Mouse (Mus musculus) embryonic fibroblast, embryonic 13.5 days (primary cell): Measurements from ENCODE around the gene Tbc1d4. TPM values are rescaled to one million over a fixed set of nuclear protein-coding genes. Genes with fewer than 3 reads are reported as not detected.

Experiments
- H3K27ac ChIP-seq: 2 replicates; pipeline ENCODE4 v1.5.1; 2012; ENCODE audit warnings: low read length, control low read depth, inconsistent platforms; ENCODE audit not compliant: insufficient read depth
- H3K4me1 ChIP-seq: 2 replicates; pipeline ENCODE4 v1.6.1; 2011; ENCODE audit warnings: low read length; ENCODE audit not compliant: control insufficient read depth, insufficient read depth
- H3K4me3 ChIP-seq: 2 replicates; pipeline ENCODE4 v1.5.1; 2011; ENCODE audit warnings: mild to moderate bottlenecking, control low read depth, low read length; ENCODE audit not compliant: insufficient read depth
- CTCF ChIP-seq: IDR thresholded peaks from 2 replicates; pipeline ENCODE4 v1.5.1; 2011; ENCODE audit warnings: mild to moderate bottlenecking, control low read depth, low read length, moderate library complexity, borderline replicate concordance; ENCODE audit not compliant: insufficient read depth
- POLR2A ChIP-seq: IDR thresholded peaks from 2 replicates; pipeline ENCODE4 v1.6.1; 2011; ENCODE audit warnings: low read depth, mild to moderate bottlenecking, control low read depth, low read length, moderate library complexity
- polyA plus RNA-seq: library from polyadenylated mRNA; stranded (reverse); fragments of >200 nt; gene quantifications from 2 replicates; pipeline ENCODE4 v1.2.4, GENCODE M21; 2011; ENCODE audit warnings: low read depth; ENCODE audit not compliant: missing spikeins, insufficient read length

The Tbc1d4 gene
- polyA plus RNA-seq, 1 experiment: 3.2 TPM

GRCm38 (mm10) chr14:101517341-101517740 is 91.7 kb downstream of the Tbc1d4 start:
- Histone ChIP-seq H3K4me3 (no peak overlapping the region), H3K27ac (no peak overlapping the region), H3K4me1 (no peaks in the 10 kb centered on the region)
- TF ChIP-seq POLR2A: no peak
- TF ChIP-seq CTCF: no peak

DNA sequence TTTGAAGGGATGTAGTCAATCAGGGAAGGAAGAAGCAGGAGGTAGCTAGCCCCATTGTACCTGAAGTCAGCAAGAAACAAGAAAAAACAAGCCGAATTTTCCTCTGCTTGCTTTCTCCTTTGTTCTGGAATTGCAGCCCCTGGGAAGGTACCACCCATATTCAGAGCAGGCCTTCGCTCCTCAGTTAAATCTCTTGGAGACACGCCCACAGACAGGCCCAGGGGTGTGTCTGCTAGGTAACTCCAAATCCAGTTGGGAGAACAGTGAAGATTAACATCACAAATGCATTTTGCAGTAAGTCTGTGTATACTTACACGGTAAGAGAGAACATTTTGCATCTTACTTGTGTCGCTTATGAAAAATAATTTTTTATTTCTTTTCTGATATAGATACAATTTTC is 92.1 kb downstream of the Tbc1d4 start:
- no peaks in the 10 kb centered on the region for H3K4me1 ChIP-seq
- TF ChIP-seq POLR2A (no peak), CTCF (no peak)
- H3K4me3 ChIP-seq: no peak overlapping the region
- H3K27ac ChIP-seq: no peak overlapping the region

GRCm38 (mm10) chr14:101516031-101516430 is 93.0 kb downstream of the Tbc1d4 start:
- no peak for TF ChIP-seq CTCF
- TF ChIP-seq POLR2A: no peak
- no peak overlapping the region for H3K27ac ChIP-seq
- no peak overlapping the region for H3K4me3 ChIP-seq
- H3K4me1 ChIP-seq: no peaks in the 10 kb centered on the region

- TF ChIP-seq CTCF (no peak), POLR2A (no peak)
- Histone ChIP-seq H3K4me1 (no peaks in the 10 kb centered on the region), H3K4me3 (no peak overlapping the region), H3K27ac (no peak overlapping the region)
These were observed 93.7 kb downstream of the Tbc1d4 start for GRCm38 (mm10) chr14:101515271-101515670.

GRCm38 (mm10) chr14:101514557-101514971 is 94.4 kb downstream of the Tbc1d4 start:
- TF ChIP-seq CTCF (no peak), POLR2A (no peak)
- Histone ChIP-seq H3K4me1 (peaks cover 3% of the 10 kb centered on the region; the same call in 1 of the 2 replicates), H3K4me3 (no peak overlapping the region), H3K27ac (no peak overlapping the region)

DNA sequence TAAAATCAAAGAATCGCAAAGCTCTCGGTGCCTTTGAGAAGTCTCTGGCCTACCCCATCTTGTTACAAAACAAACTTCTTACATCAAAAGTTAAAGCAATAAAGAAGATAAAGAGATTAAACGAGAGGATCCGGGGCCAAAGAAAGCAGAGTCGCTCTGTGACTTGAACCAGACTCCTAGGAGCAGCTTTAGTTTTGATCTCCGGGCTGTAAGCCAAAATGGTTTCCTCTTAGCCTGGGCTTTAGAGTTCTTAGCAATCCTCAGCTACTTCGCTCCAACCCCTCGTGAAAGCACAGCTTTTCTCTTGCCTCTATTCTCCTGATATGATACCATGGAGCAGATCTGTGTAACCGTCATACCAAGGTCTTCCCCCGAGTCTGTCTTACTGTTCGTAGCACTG is 95.8 kb downstream of the Tbc1d4 start:
- Histone ChIP-seq H3K4me3 (no peak overlapping the region), H3K27ac (no peak overlapping the region), H3K4me1 (peaks cover 3% of the 10 kb centered on the region; the same call in 1 of the 2 replicates)
- TF ChIP-seq POLR2A (no peak), CTCF (no peak)

- H3K4me1 ChIP-seq: peaks cover 3% of the 10 kb centered on the region; the same call in 1 of the 2 replicates
- TF ChIP-seq CTCF (no peak), POLR2A (no peak)
- H3K27ac ChIP-seq: no peak overlapping the region
- no peak overlapping the region for H3K4me3 ChIP-seq
These were observed 97.6 kb downstream of the Tbc1d4 start for GRCm38 (mm10) chr14:101511410-101511809.

DNA sequence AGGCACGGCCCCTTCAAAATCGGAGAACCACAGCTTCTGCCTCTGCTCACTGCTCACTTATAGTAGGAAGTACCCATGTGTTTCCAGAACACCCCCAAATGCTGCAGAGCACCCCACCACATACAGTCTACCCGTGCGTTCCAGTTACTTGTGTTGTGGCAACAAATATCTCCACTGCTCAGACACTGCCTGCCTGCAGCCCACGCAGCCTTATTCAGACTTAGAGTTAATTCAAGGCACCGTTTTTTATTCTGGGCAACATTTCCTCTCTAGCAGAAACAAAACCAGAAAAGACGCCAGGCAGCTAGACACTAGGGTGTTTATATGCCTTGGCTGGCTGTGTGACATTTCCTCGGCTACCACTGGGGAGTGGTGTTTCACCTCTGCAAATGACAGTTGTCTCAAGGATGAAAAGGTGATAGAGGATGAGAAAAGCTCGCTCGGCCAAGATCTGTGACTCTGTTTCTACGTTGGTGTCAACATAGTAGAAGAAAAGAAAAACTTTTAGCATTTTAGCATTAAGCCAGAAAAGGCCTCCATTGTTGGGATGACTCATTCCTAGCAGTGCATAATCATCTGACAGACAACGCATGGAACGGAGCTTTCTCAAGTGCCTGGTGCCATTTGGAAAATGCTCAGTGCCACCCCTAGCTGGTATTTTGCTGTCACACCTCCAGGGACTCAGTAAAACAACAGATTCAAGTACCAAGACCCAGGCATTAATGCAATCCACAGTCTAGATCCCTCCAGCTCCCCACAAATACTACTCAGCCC is 98.3 kb downstream of the Tbc1d4 start:
- TF ChIP-seq POLR2A: no peak
- TF ChIP-seq CTCF: no peak
- Histone ChIP-seq H3K27ac (no peak overlapping the region), H3K4me1 (peaks cover 3% of the 10 kb centered on the region; the same call in 1 of the 2 replicates), H3K4me3 (no peak overlapping the region)

DNA sequence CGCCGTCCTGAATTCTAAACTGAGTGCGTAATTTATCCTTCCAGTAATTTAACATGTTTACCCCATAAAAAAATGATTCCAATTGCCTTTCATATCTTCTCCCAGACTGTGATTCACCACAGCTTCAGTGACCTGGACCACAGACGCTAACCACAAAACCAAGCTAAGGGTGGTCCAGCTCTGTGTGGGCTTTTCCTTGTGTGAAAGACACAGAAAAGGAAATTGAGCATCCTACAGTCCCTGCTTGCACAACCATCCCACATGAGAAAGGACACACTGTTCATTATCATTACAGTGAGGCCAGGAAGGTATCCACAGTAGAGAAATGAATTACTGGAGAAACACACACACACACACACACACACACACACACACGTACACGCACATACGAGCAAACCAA is 99.2 kb downstream of the Tbc1d4 start:
- no peak for TF ChIP-seq CTCF

DNA sequence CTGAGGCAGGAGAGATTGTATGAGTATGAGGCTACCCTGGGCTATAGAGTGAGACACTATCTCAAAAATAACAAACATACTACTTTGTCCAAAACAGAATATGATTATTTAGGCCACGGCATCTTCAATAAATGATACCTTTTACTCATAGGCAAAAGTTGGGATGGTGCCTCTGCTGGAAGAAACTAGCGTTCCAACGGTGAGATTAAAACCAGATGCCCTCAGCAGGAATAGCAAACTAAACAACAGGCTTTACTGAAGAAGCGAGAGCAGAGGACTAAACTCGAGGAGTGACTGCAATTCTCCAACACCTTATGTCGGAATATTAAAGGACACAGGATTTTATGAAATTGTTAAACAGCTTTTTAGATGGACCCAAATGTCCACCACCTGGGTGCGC is 101.0 kb downstream of the Tbc1d4 start:
- TF ChIP-seq POLR2A: no peak
- no peak for TF ChIP-seq CTCF
- peaks cover 3% of the 10 kb centered on the region; the same call in 1 of the 2 replicates for H3K4me1 ChIP-seq
- no peak overlapping the region for H3K4me3 ChIP-seq

More for the DNA sequence above, 99.2 kb downstream of the Tbc1d4 start:
- H3K4me3 ChIP-seq: no peak overlapping the region
- no peak overlapping the region for H3K27ac ChIP-seq
- peaks cover 3% of the 10 kb centered on the region; the same call in 1 of the 2 replicates for H3K4me1 ChIP-seq

GRCm38 (mm10) chr14:101507146-101507545 is 101.8 kb downstream of the Tbc1d4 start:
- no peak overlapping the region for H3K4me3 ChIP-seq
- H3K27ac ChIP-seq: no peak overlapping the region
- H3K4me1 ChIP-seq: peaks cover 3% of the 10 kb centered on the region; the same call in 1 of the 2 replicates
- TF ChIP-seq CTCF: no peak
- no peak for TF ChIP-seq POLR2A

More for the DNA sequence above, 101.0 kb downstream of the Tbc1d4 start:
- no peak overlapping the region for H3K27ac ChIP-seq
